Mouse (Mus musculus) CD4-positive, CD25-positive, alpha-beta regulatory T cell, adult 4 months (primary cell): ENCODE data around the gene Lyrm4. TPM values are rescaled to one million over a fixed set of nuclear protein-coding genes. Genes with fewer than 3 reads are reported as not detected.

Experiments used
- ATAC-seq: one replicate; pipeline ENCODE4 v1.8.0; 2017
- polyA plus RNA-seq, 2 experiments: library from polyadenylated mRNA; unstranded; fragments of 100-300 nt; shearing (Covaris generic); gene quantifications; one replicate each; pipeline ENCODE4 v1.2.1; 2017

Gene Lyrm4
- polyA plus RNA-seq, 2 experiments from 2014 or later: 33.2 to 39.2 TPM

DNA sequence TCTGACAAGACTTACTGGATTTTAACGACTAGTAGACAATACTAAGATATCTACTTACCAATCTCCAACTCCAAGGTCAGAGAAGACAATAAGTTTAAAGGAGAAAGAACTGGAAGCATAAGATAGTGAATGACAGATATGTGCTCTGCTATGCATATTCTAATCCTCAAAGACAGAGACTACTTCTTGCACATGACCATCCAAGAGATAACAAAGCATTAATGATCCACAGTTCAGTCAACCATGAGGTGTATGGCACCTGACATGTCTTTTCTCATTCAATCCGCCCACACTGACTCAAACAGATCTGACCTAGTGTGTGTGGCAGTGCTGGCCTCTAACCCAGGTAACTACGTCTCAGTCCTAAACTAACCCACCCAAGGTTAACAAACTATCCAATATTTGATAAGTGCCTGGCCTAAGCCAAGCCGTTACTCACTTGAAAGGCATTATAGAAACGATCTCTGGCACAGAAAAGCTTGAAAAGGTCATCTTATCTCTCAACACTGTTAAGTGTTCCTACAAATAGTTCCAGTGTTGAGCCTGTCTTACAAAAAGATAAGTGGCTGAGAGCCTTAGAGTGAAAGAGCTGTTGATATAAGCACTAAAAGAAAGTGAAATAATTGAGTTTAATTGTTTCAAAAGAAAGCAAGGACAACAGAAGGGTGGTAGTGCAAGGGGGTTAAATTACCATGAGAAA, 20.5 kb downstream of the Lyrm4 start:
- no peak for ATAC-seq

- peak; percentile 97 for ATAC-seq
Measured at GRCm38 (mm10) chr13:36088168-36088567, 29.2 kb downstream of the Lyrm4 start.

- no peak for ATAC-seq
Measured at GRCm38 (mm10) chr13:36087427-36087826, 29.9 kb downstream of the Lyrm4 start.

GRCm38 (mm10) chr13:36086608-36087391, 30.5 kb downstream of the Lyrm4 start:
- ATAC-seq: no peak

GRCm38 (mm10) chr13:36085971-36086370, 31.4 kb downstream of the Lyrm4 start:
- no peak for ATAC-seq

DNA sequence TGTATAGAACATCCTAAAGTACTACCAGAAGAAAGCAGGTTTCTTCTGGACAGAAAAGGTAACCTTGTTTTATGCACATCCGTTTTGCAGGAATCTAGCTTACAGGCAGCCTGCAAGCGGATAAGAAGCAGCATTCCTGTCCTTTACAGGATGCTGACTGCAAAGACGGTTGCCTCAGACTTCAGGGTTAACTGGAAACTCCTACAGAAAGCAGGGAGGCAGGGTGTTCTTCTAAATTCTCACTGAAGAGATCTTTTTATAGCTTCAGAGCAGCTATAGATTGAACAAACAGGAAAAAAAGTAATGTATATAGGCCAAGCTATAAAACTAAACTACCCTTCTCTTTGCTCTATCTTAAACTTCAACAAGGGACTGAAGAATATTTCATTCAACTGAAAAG, 32.6 kb downstream of the Lyrm4 start:
- ATAC-seq: no peak

DNA sequence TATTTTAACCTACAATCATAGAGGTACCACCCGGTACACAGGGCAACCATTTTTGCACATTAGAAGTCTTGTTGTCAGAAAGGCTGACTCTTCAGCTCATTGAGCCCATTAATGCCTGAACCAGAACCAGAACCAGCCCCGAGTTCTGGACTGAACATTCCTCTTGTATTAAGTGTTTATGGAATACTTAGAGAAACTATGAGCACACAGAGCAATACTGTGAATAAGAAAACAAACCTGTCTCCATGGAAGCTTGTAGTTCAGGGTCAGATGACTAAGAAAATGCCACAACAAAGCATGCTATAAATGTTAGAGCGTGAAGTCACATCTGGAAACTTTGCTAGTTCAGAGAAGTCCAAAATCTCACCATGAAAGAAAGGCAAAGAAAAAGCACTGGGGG, 35.7 kb downstream of the Lyrm4 start:
- no peak for ATAC-seq

- no peak for ATAC-seq
Measured at GRCm38 (mm10) chr13:36074484-36074883, 42.8 kb downstream of the Lyrm4 start.

GRCm38 (mm10) chr13:36066676-36067075, 50.6 kb downstream of the Lyrm4 start:
- ATAC-seq: no peak

DNA sequence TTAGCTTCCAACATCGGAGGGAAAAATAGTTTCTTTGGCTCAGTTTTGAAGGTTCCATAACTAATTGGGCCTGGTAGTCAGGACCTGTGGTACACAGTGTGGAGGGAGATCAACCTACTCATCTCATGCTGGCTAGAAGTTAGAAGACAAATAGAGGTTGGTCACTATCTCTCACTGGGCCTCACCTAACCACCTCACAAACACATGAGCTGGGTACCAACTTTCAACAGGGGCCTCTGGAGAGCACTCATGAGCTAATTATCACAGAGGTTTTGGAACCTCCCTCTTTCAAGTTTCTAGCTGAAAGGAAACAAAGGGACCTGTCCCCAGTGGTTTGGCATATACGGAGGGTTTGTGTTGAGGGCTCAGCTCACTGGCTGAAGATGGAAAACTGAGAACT, 59.8 kb downstream of the Lyrm4 start:
- ATAC-seq: no peak

DNA sequence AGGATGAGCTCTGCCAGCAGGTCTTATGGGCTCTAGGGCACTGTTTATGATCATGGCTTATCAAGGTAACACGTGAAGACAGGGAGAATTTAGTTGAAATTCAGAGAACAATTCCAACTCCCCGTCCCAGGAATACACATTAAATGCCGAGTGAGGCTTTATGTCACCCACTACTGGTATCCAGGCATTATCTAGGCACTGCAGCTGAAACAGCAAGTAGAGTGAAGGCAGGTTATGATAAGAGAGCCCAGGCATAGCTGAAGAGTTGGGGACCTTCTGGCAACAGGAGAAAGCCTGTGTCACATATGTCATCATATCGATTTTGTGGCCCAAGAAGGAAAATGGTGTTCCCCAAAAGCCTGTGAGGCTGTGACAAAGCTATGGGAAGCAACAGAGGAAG, 60.4 kb downstream of the Lyrm4 start:
- ATAC-seq: no peak

GRCm38 (mm10) chr13:36056509-36056908, 60.8 kb downstream of the Lyrm4 start:
- ATAC-seq: no peak

DNA sequence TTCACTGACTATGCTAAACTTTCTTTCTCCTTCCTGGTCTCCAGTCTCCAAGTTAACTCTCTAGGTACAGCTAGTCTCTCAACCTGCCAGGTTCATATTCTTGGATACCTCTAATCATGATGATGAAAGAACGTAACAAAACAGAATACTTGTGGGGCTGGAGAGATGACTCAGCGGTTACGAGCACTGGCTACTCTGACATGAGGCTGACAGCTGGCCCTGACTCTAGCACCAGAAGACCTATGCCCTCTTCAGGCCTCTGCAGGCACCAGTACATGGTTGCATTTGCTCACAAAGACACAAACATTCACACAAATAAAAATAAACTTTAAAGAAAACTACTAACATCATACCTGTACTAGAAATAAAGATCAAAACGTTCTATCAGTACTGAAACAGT, 81.8 kb downstream of the Lyrm4 start:
- no peak for ATAC-seq

- no peak for ATAC-seq
Measured at GRCm38 (mm10) chr13:36031959-36032358, 85.4 kb downstream of the Lyrm4 start.

GRCm38 (mm10) chr13:36019309-36020274, 97.7 kb downstream of the Lyrm4 start:
- ATAC-seq: peak; percentile 64

DNA sequence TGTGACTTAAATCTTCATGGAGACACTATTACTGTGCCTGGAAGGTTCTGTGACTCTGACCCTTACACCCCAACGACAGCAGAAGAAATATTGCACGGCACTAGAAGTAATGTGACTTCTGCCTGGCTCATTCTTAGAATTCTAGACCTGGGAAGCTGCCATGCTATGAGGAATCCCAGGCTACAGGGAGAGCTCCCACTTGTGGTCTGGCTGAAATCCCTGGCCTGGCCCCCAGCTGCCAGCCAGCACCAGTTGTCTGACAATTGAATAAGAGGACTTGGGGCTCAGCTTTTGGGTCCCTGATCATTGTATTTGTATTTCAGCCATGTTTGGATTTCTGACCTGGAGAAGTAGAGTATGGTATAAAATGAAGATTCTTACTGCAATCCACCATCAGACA, 99.3 kb downstream of the Lyrm4 start:
- no peak for ATAC-seq

DNA sequence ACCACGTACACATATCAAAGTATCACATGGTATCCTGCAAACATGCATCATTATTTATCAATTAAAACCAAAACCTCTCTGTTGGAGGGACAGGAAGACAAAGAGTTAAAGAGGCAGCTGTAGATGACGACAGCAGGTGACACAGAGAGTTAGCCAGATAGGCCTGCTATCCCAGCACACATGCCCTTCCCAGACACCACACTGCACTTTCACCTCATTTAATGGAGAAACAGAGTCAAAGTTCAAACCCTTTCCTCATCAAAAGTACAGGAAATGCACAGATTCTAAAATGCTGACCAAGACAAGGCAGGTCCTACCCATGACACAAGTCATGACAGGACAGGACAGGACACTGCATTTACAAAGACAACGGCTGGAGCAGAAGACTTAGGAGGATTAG, 101.7 kb downstream of the Lyrm4 start:
- no peak for ATAC-seq

- ATAC-seq: no peak
Measured at GRCm38 (mm10) chr13:36009981-36010380, 107.3 kb downstream of the Lyrm4 start.

GRCm38 (mm10) chr13:36000798-36001197, 116.5 kb downstream of the Lyrm4 start:
- ATAC-seq: no peak

- ATAC-seq: no peak
Measured at GRCm38 (mm10) chr13:35997606-35998005, 119.7 kb downstream of the Lyrm4 start.

DNA sequence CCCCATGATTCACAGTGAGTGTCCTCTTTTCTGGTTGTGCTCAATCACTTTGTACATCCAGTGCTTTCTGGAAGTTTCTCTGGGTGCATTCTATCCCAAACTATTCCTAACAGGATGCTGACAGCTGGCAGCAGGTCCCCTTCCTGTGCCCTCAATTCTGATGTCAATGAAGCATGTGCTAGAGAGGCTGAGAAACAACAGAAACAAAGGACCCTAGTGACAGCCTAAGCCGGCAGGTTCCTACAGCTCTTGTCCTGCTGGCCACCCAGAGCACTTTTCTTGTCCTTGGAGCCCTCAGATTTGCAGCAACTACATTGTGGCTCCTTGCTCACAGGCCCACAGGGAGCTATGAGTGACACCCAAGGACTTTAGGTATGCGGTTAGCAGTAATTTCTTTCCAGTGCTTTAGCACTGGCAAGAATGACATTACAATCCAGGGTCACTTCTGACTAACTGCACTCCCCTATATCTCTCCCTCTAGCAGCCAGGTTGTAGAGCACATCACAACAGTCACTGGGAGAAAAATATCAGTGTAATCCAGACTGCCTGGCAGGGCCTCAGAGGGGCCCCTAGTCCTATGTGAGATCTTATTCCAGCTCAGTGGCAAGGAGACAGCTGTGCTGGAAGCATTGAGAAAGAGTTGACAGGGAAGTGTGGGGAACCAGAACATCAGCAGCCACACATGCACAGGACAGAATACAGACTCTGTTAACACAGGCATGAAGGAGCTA, 121.5 kb downstream of the Lyrm4 start:
- ATAC-seq: no peak

- ATAC-seq: no peak
Measured at GRCm38 (mm10) chr13:35995231-35995630, 122.1 kb downstream of the Lyrm4 start.
